Mouse (Mus musculus): ENCODE data around the gene Peak1. TPM values are rescaled to one million over a fixed set of nuclear protein-coding genes. Genes with fewer than 3 reads are reported as not detected.

Gene Peak1
- total RNA-seq, 2 experiments from 2014 or later: 47.4 to 50.1 TPM

DNA sequence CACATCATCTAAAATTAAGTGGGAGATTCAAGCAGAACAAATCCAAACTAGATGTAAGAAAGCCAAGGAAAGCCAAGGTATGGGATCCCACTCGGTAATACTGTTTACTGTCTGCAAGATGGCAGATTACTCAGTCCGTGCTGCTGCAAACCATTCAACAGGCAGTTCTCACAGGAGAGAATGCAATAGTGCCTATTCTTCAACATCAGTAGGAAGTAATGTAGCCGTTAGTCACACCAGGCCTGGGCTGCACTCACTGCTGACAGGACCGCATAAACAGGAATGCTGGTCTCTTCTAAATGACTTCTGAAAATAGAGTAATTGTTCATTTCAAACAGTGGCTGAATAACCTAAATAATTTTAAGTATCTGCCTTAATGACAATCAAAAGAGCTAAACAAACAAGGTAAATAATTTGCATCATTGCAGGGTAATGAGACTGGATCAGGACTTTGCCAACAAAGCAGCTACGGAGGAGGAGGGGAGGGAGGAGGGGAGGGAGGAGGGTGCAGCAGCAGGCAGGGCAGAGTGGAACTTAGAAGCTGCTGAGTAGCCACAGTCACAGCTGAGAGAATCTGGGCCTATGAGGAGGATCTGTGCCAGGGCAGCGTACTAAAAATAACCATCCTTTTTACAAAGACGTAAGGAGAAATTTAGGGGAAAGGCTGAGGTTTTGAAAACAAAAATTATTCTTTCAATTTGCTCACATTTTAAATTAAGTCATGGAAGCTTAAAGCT, 266.0 kb downstream of the Peak1 start:
- DNase-seq (ENCODE audit: low spot score in 2 of 2): no peak

Small RNA genes within 50 kb of the gene (microRNA-seq; reads per million reads assigned to microRNA genes)
- 2.5 to 6.5 reads per million in 2 experiments for gene Gm24270

Other genes with a start within 250 kb of the Peak1 start
- 10 to 100 TPM; 62.8 to 64.4 TPM for gene Hmg20a, start 542 bp upstream of the Peak1 start, total RNA-seq (2021)